Mouse (Mus musculus): ENCODE measurements around the gene Itgal.
"Not testable (repeated sequence)": the region's sequence is repeated elsewhere in the genome, so short reads cannot be mapped to it uniquely, and the experiment has no call there.

Itgal gene

GRCm38 (mm10) chr7:127343351-127344019 lies 47.4 kb downstream of the Itgal start:
- DNase-seq, result peak in 1 of 2 experiments; percentile 54

GRCm38 (mm10) chr7:127344371-127344770 lies 48.3 kb downstream of the Itgal start:
- DNase-seq, result peak; percentile 44 to 58

GRCm38 (mm10) chr7:127345092-127345491 lies 49.0 kb downstream of the Itgal start:
- peak in 1 of 2 experiments; percentile 60 for DNase-seq

GRCm38 (mm10) chr7:127345512-127346325 lies 49.7 kb downstream of the Itgal start, which contains the start of gene Zfp768:
Zfp768 (minus strand) TSS chr7:127345589.
- DNase-seq, result peak; percentile 96 to 98

GRCm38 (mm10) chr7:127346676-127347075 lies 50.6 kb downstream of the Itgal start:
- peak; percentile 87 to 92 for DNase-seq

- DNase-seq, result no peak
Observed at GRCm38 (mm10) chr7:127351230-127352004, 55.4 kb downstream of the Itgal start.

GRCm38 (mm10) chr7:127355796-127356195 lies 59.7 kb downstream of the Itgal start:
- DNase-seq, result no peak

- DNase-seq, result no peak
Observed at GRCm38 (mm10) chr7:127357871-127358270, 61.8 kb downstream of the Itgal start.

GRCm38 (mm10) chr7:127358472-127358871 lies 62.4 kb downstream of the Itgal start:
- no peak for DNase-seq

GRCm38 (mm10) chr7:127360265-127360664 lies 64.2 kb downstream of the Itgal start:
- DNase-seq, result no peak

- peak; percentile 64 to 87 for DNase-seq
Observed at GRCm38 (mm10) chr7:127361449-127361848, 65.4 kb downstream of the Itgal start.

- peak in 1 of 2 experiments; percentile 43 for DNase-seq
Observed at GRCm38 (mm10) chr7:127362418-127362817, 66.4 kb downstream of the Itgal start.

- peak; percentile 60 to 74 for DNase-seq
Observed at GRCm38 (mm10) chr7:127363475-127363921, 67.4 kb downstream of the Itgal start.

GRCm38 (mm10) chr7:127364166-127364565 lies 68.1 kb downstream of the Itgal start:
- no peak for DNase-seq

- DNase-seq, result no peak
Observed at GRCm38 (mm10) chr7:127366249-127366648, 70.2 kb downstream of the Itgal start.

GRCm38 (mm10) chr7:127371213-127371612 lies 75.2 kb downstream of the Itgal start:
- no peak for DNase-seq

GRCm38 (mm10) chr7:127371870-127372269 lies 75.8 kb downstream of the Itgal start:
- DNase-seq, result not testable (repeated sequence)

- peak; percentile 96 to 99 for DNase-seq
Observed at GRCm38 (mm10) chr7:127375271-127376245, 79.5 kb downstream of the Itgal start, which contains the start of gene Zfp747. Zfp747 (minus strand) TSS chr7:127376050.

- no peak for DNase-seq
Observed at GRCm38 (mm10) chr7:127378310-127378921, 82.4 kb downstream of the Itgal start.

All from kidney, postnatal 25 days (tissue).